Mouse (Mus musculus) intestine, embryonic 16.5 days (tissue): ENCODE data around the gene Dlg1. TPM values are rescaled to one million over a fixed set of nuclear protein-coding genes. Genes with fewer than 3 reads are reported as not detected.

Experiments used
- ATAC-seq: fragments of 200-750 bp; cut with Nextera tagmentation; 2 replicates; pipeline ENCODE4 v1.8.0; 2017; ENCODE audit warnings: moderate TSS enrichment, moderate library complexity
- H3K27ac ChIP-seq: fragments of 300-500 bp; sonication (generic); 2 replicates; pipeline ENCODE4 v1.5.1; 2014; ENCODE audit warnings: mild to moderate bottlenecking, low read length
- H3K27me3 ChIP-seq: fragments of 300-500 bp; sonication (generic); replicated peaks from 2 replicates; pipeline ENCODE4 v1.6.1; 2014; ENCODE audit warnings: low read length, control low read depth, mixed read lengths; ENCODE audit not compliant: control insufficient read depth, insufficient read depth
- H3K36me3 ChIP-seq: fragments of 300-500 bp; sonication (generic); 2 replicates; pipeline ENCODE4 v1.6.1; 2014; ENCODE audit warnings: low read length, control low read depth; ENCODE audit not compliant: control insufficient read depth, insufficient read depth
- H3K4me1 ChIP-seq: fragments of 300-500 bp; sonication (generic); 2 replicates; pipeline ENCODE4 v1.6.1; 2014; ENCODE audit warnings: low read length, control low read depth, mixed read lengths; ENCODE audit not compliant: control insufficient read depth, insufficient read depth
- H3K4me2 ChIP-seq: fragments of 300-500 bp; sonication (generic); 2 replicates; pipeline ENCODE4 v1.6.1; 2014; ENCODE audit warnings: low read depth, low read length, control low read depth
- H3K4me3 ChIP-seq: fragments of 300-500 bp; sonication (generic); 2 replicates; pipeline ENCODE4 v1.5.1; 2014; ENCODE audit warnings: mild to moderate bottlenecking, low read length
- H3K9ac ChIP-seq: fragments of 300-500 bp; sonication (generic); 2 replicates; pipeline ENCODE4 v1.6.1; 2014; ENCODE audit warnings: low read depth, low read length
- H3K9me3 ChIP-seq: fragments of 300-500 bp; sonication (generic); 2 replicates; pipeline ENCODE4 v1.6.1; 2016; ENCODE audit warnings: low read length, control low read depth; ENCODE audit not compliant: control insufficient read depth
- WGBS: fragments of 180-500 bp; shearing (Covaris S2); extraction: QIAGEN DNeasy Blood & Tissue Kit; methylation state at CpG from one replicate; pipeline ENCODE4 v1.1.7; 2014; 5-methylcytosine and 5-hydroxymethylcytosine counted together
- polyA plus RNA-seq: library from polyadenylated mRNA; unstranded; fragments of >200 nt; fragmentation: Nextera tagmentation; extraction: Ambion mirVana; gene quantifications from 2 replicates; pipeline ENCODE4 v1.2.1, GENCODE M21; 2015

Gene Dlg1
- polyA plus RNA-seq, 1 experiment from 2014 or later, result 14.1 TPM

- peak; percentile 73 for ATAC-seq
- H3K27ac ChIP-seq, result peak overlapping the region; percentile 77
These were observed 255.0 kb downstream of the Dlg1 start for GRCm38 (mm10) chr16:31918248-31918724.

GRCm38 (mm10) chr16:31924368-31924767, 261.1 kb downstream of the Dlg1 start:
- 70% methylated on average over 6 of the region's 6 CpGs for WGBS
- H3K27ac ChIP-seq, result no peak overlapping the region
- no peaks in the 10 kb centered on the region for H3K36me3 ChIP-seq
- H3K27me3 ChIP-seq, result no peaks in the 10 kb centered on the region
- H3K4me1 ChIP-seq, result no peaks in the 10 kb centered on the region
- no peak overlapping the region for H3K4me3 ChIP-seq
- 0 out of 2 replicates have a peak, but pooled peaks have one; percentile 50 for ATAC-seq
- H3K4me2 ChIP-seq, result no peak overlapping the region
- no peak overlapping the region for H3K9ac ChIP-seq
- no peaks in the 10 kb centered on the region for H3K9me3 ChIP-seq

More at GRCm38 (mm10) chr16:31918248-31918724, 255.0 kb downstream of the Dlg1 start:
- peak overlapping the region; percentile 62 for H3K9ac ChIP-seq
- no peaks in the 10 kb centered on the region for H3K9me3 ChIP-seq
- peaks cover 4% of the 10 kb centered on the region for H3K4me1 ChIP-seq
- peak overlapping the region; percentile 66 for H3K4me2 ChIP-seq
- WGBS, result 3% methylated on average over 14 of the region's 14 CpGs
- peak overlapping the region; percentile 23 for H3K4me3 ChIP-seq
- H3K36me3 ChIP-seq, result no peaks in the 10 kb centered on the region
- no peaks in the 10 kb centered on the region for H3K27me3 ChIP-seq

Other genes starting within 250 kb of the Dlg1 start
- gene Bdh1, start 241.2 kb upstream of the Dlg1 start, polyA plus RNA-seq, result 272 and 331 TPM in 2 replicates
- 106 and 225 TPM in 2 replicates for gene Meltf, start 215.4 kb downstream of the Dlg1 start, polyA plus RNA-seq